Mouse (Mus musculus): ENCODE data around the gene Lrrc25. TPM values are rescaled to one million over a fixed set of nuclear protein-coding genes. Genes with fewer than 3 reads are reported as not detected.

Gene Lrrc25
- polyA plus RNA-seq, 1 experiment from 2014 or later: 9.8 TPM

- TF ChIP-seq CTCF (IDR thresholded peaks at IDR 0.05; ENCODE audit: low read depth): no peak
- TF ChIP-seq EP300 (IDR thresholded peaks at IDR 0.05; ENCODE audit: low read depth): no peak
- WGBS (ENCODE audit: insufficient replicate concordance): 5% methylated on average over 26 of the region's 26 CpGs
- Histone ChIP-seq H3K27ac (ENCODE audit: low read depth) (peak overlapping the region; percentile 44; the same call in 1 of the 2 replicates), H3K4me1 (ENCODE audit: insufficient read depth) (peaks cover 20% of the 10 kb centered on the region), H3K36me3 (replicated peaks; ENCODE audit: insufficient read depth, low read length) (peaks cover 8% of the 10 kb centered on the region; the same call in 1 of the 2 replicates), H3K9ac (replicated peaks) (no peak overlapping the region), H3K4me2 (ENCODE audit: low read depth, low read length) (peak overlapping the region; percentile 57), H3K27me3 (ENCODE audit: insufficient read depth, low read length) (no peaks in the 10 kb centered on the region), H3K4me3 (ENCODE audit: low read depth, low read length) (no peak overlapping the region), H3K9me3 (ENCODE audit: low read length) (no peaks in the 10 kb centered on the region)
- DNase-seq (peak; percentile 89), ATAC-seq (peak; percentile 57)
Observed at GRCm38 (mm10) chr8:70601271-70601649, 14.7 kb upstream of the Lrrc25 start.

- Histone ChIP-seq H3K4me3 (ENCODE audit: low read depth, low read length) (no peak overlapping the region), H3K9ac (replicated peaks) (no peak overlapping the region), H3K27ac (ENCODE audit: low read depth) (no peak overlapping the region), H3K4me1 (ENCODE audit: insufficient read depth) (peaks cover 21% of the 10 kb centered on the region), H3K27me3 (ENCODE audit: insufficient read depth, low read length) (no peaks in the 10 kb centered on the region), H3K9me3 (ENCODE audit: low read length) (no peaks in the 10 kb centered on the region), H3K36me3 (replicated peaks; ENCODE audit: insufficient read depth, low read length) (0 out of 2 replicates have a peak, but pooled peaks cover 2% of the 10 kb centered on the region), H3K4me2 (ENCODE audit: low read depth, low read length) (no peak overlapping the region)
- 83% methylated on average over 13 of the region's 13 CpGs for WGBS (ENCODE audit: insufficient replicate concordance)
- no peak for TF ChIP-seq CTCF (IDR thresholded peaks at IDR 0.05; ENCODE audit: low read depth)
- DNase-seq (no peak), ATAC-seq (no peak)
Observed at GRCm38 (mm10) chr8:70602139-70602811, 13.7 kb upstream of the Lrrc25 start.

GRCm38 (mm10) chr8:70604558-70604957 is 11.4 kb upstream of the Lrrc25 start:
- WGBS (ENCODE audit: insufficient replicate concordance): 89% methylated on average over 7 of the region's 7 CpGs

GRCm38 (mm10) chr8:70605871-70606779 is 9.8 kb upstream of the Lrrc25 start:
- TF ChIP-seq CTCF (IDR thresholded peaks at IDR 0.05; ENCODE audit: low read depth) (no peak), EP300 (IDR thresholded peaks at IDR 0.05; ENCODE audit: low read depth) (no peak)
- 84% methylated on average over 9 of the region's 9 CpGs for WGBS (ENCODE audit: insufficient replicate concordance)
- Histone ChIP-seq H3K9ac (replicated peaks) (no peak overlapping the region), H3K4me1 (ENCODE audit: insufficient read depth) (peaks cover 42% of the 10 kb centered on the region), H3K4me2 (ENCODE audit: low read depth, low read length) (peak overlapping the region; percentile 88; the same call in 1 of the 2 replicates), H3K27ac (ENCODE audit: low read depth) (no peak overlapping the region), H3K9me3 (ENCODE audit: low read length) (no peaks in the 10 kb centered on the region), H3K27me3 (ENCODE audit: insufficient read depth, low read length) (peaks cover 6% of the 10 kb centered on the region; the same call in 1 of the 2 replicates), H3K4me3 (ENCODE audit: low read depth, low read length) (no peak overlapping the region), H3K36me3 (replicated peaks; ENCODE audit: insufficient read depth, low read length) (no peaks in the 10 kb centered on the region)
- DNase-seq (no peak), ATAC-seq (no peak)

More at GRCm38 (mm10) chr8:70604558-70604957, 11.4 kb upstream of the Lrrc25 start:
- H3K27ac ChIP-seq (ENCODE audit: low read depth): no peak overlapping the region
- no peaks in the 10 kb centered on the region for H3K9me3 ChIP-seq (ENCODE audit: low read length)
- H3K9ac ChIP-seq (replicated peaks): no peak overlapping the region
- DNase-seq: no peak
- H3K4me1 ChIP-seq (ENCODE audit: insufficient read depth): peaks cover 37% of the 10 kb centered on the region
- no peaks in the 10 kb centered on the region for H3K36me3 ChIP-seq (replicated peaks; ENCODE audit: insufficient read depth, low read length)
- no peak for TF ChIP-seq CTCF (IDR thresholded peaks at IDR 0.05; ENCODE audit: low read depth)
- TF ChIP-seq EP300 (IDR thresholded peaks at IDR 0.05; ENCODE audit: low read depth): no peak
- H3K4me2 ChIP-seq (ENCODE audit: low read depth, low read length): no peak overlapping the region
- H3K27me3 ChIP-seq (ENCODE audit: insufficient read depth, low read length): peaks cover 6% of the 10 kb centered on the region; the same call in 1 of the 2 replicates
- no peak for ATAC-seq
- H3K4me3 ChIP-seq (ENCODE audit: low read depth, low read length): no peak overlapping the region

GRCm38 (mm10) chr8:70606780-70607602 is 9.0 kb upstream of the Lrrc25 start:
- no peak for TF ChIP-seq EP300 (IDR thresholded peaks at IDR 0.05; ENCODE audit: low read depth)
- no peak for TF ChIP-seq CTCF (IDR thresholded peaks at IDR 0.05; ENCODE audit: low read depth)
- peaks cover 44% of the 10 kb centered on the region for H3K4me1 ChIP-seq (ENCODE audit: insufficient read depth)
- H3K4me3 ChIP-seq (ENCODE audit: low read depth, low read length): peak overlapping the region; percentile 74
- H3K36me3 ChIP-seq (replicated peaks; ENCODE audit: insufficient read depth, low read length): no peaks in the 10 kb centered on the region
- peak overlapping the region; percentile 88 for H3K4me2 ChIP-seq (ENCODE audit: low read depth, low read length)
- no peak for DNase-seq
- H3K9me3 ChIP-seq (ENCODE audit: low read length): no peaks in the 10 kb centered on the region
- no peak for ATAC-seq
- H3K27ac ChIP-seq (ENCODE audit: low read depth): no peak overlapping the region
- WGBS (ENCODE audit: insufficient replicate concordance): 63% methylated on average over 18 of the region's 18 CpGs
- H3K27me3 ChIP-seq (ENCODE audit: insufficient read depth, low read length): peaks cover 6% of the 10 kb centered on the region; the same call in 1 of the 2 replicates
- H3K9ac ChIP-seq (replicated peaks): peak overlapping the region; percentile 83
